Mouse (Mus musculus) intestine, postnatal 0 days (tissue): Measurements from ENCODE around the gene Ddx19b. TPM values are rescaled to one million over a fixed set of nuclear protein-coding genes. Genes with fewer than 3 reads are reported as not detected.
"Not testable (repeated sequence)": the region's sequence is repeated elsewhere in the genome, so short reads cannot be mapped to it uniquely, and the experiment has no call there.

ENCODE experiments used
- ATAC-seq: fragments of 200-750 bp; cut with Nextera tagmentation; 2 replicates; pipeline ENCODE4 v1.8.0; 2017; ENCODE audit warnings: mild to moderate bottlenecking, moderate TSS enrichment, moderate library complexity
- H3K27ac ChIP-seq: fragments of 300-500 bp; sonication (generic); 2 replicates; pipeline ENCODE4 v1.5.1; 2014; ENCODE audit warnings: mild to moderate bottlenecking, low read depth, low read length, moderate library complexity
- H3K27me3 ChIP-seq: fragments of 300-500 bp; sonication (generic); replicated peaks from 2 replicates; pipeline ENCODE4 v1.6.1; 2014; ENCODE audit warnings: low read length, mixed read lengths; ENCODE audit not compliant: control insufficient read depth, insufficient read depth
- H3K36me3 ChIP-seq: fragments of 300-500 bp; sonication (generic); 2 replicates; pipeline ENCODE4 v1.6.1; 2014; ENCODE audit warnings: mild to moderate bottlenecking, moderate library complexity; ENCODE audit not compliant: control insufficient read depth, insufficient read depth
- H3K4me1 ChIP-seq: fragments of 300-500 bp; sonication (generic); replicated peaks from 2 replicates; pipeline ENCODE4 v1.6.1; 2014; ENCODE audit warnings: antibody characterized with exemption, low read length, mixed read lengths; ENCODE audit not compliant: control insufficient read depth, insufficient read depth
- H3K4me2 ChIP-seq: fragments of 300-500 bp; sonication (generic); replicated peaks from 2 replicates; pipeline ENCODE4 v1.6.1; 2014; ENCODE audit warnings: low read depth, mild to moderate bottlenecking, moderate library complexity
- H3K4me3 ChIP-seq: fragments of 300-500 bp; sonication (generic); 2 replicates; pipeline ENCODE4 v1.5.1; 2014; ENCODE audit warnings: low read depth, low read length
- H3K9ac ChIP-seq: fragments of 300-500 bp; sonication (generic); 2 replicates; pipeline ENCODE4 v1.6.1; 2014; ENCODE audit warnings: mild to moderate bottlenecking, low read depth, low read length
- H3K9me3 ChIP-seq: fragments of 300-500 bp; sonication (generic); 2 replicates; pipeline ENCODE4 v1.6.1; 2016; ENCODE audit warnings: mixed run types; ENCODE audit not compliant: control insufficient read depth
- CTCF ChIP-seq: sonication (generic); IDR thresholded peaks from 2 replicates; pipeline ENCODE4 v1.5.1; 2016; ENCODE audit warnings: low read depth, mild to moderate bottlenecking, control low read depth, antibody characterized with exemption, moderate library complexity
- WGBS: fragments of 180-500 bp; shearing (Covaris S2); extraction: QIAGEN DNeasy Blood & Tissue Kit; methylation state at CpG from one replicate; pipeline ENCODE4 v1.1.7; 2014; 5-methylcytosine and 5-hydroxymethylcytosine counted together
- polyA plus RNA-seq: library from polyadenylated mRNA; unstranded; fragments of >200 nt; fragmentation: Nextera tagmentation; extraction: Ambion mirVana; gene quantifications from 2 replicates; pipeline ENCODE4 v1.2.1, GENCODE M21; 2015

Ddx19b gene
- 3.4 and 4.5 TPM in 2 replicates for polyA plus RNA-seq

- no peak for TF ChIP-seq CTCF
- H3K4me2 ChIP-seq, result no peak within 1 kb of the TSS
- WGBS, result 95% methylated on average over 19 of the region's 19 CpGs
- H3K27ac ChIP-seq, result no peak within 1 kb of the TSS
- H3K9ac ChIP-seq, result no peak within 1 kb of the TSS
- H3K4me3 ChIP-seq, result no peak within 1 kb of the TSS
- no peaks in the 10 kb centered on the region for H3K9me3 ChIP-seq
- peaks cover under 1% of the 10 kb centered on the region; the same call in 1 of the 2 replicates for H3K36me3 ChIP-seq
- H3K4me1 ChIP-seq, result peaks cover 4% of the 10 kb centered on the region; the same call in 1 of the 2 replicates
- ATAC-seq, result no peak
- H3K27me3 ChIP-seq, result no peaks in the 10 kb centered on the region
Measured at GRCm38 (mm10) chr8:111031572-111031971, at the start of gene Ddx19b. Gene Ddx19b (minus strand): TSS chr8:111031751.

GRCm38 (mm10) chr8:111079861-111080271, 48.3 kb upstream of the Ddx19b start:
- no peak for ATAC-seq
- Histone ChIP-seq H3K27ac (no peak overlapping the region), H3K27me3 (no peaks in the 10 kb centered on the region), H3K9me3 (no peaks in the 10 kb centered on the region), H3K4me1 (no peaks in the 10 kb centered on the region), H3K4me3 (no peak overlapping the region), H3K36me3 (no peaks in the 10 kb centered on the region), H3K9ac (no peak overlapping the region), H3K4me2 (no peak overlapping the region)
- peak; percentile 79 for TF ChIP-seq CTCF
- 22% methylated on average over 6 of the region's 6 CpGs for WGBS

GRCm38 (mm10) chr8:111079461-111079860, 47.9 kb upstream of the Ddx19b start:
- H3K27ac ChIP-seq, result no peak overlapping the region
- no peaks in the 10 kb centered on the region for H3K9me3 ChIP-seq
- no peak overlapping the region for H3K9ac ChIP-seq
- WGBS, result 68% methylated on average over 5 of the region's 5 CpGs
- H3K4me3 ChIP-seq, result no peak overlapping the region
- H3K4me2 ChIP-seq, result no peak overlapping the region
- H3K36me3 ChIP-seq, result no peaks in the 10 kb centered on the region
- TF ChIP-seq CTCF, result no peak
- H3K4me1 ChIP-seq, result no peaks in the 10 kb centered on the region
- ATAC-seq, result no peak
- no peaks in the 10 kb centered on the region for H3K27me3 ChIP-seq

- no peak for ATAC-seq
- 74% methylated on average over 3 of the region's 3 CpGs for WGBS
Measured at GRCm38 (mm10) chr8:111075926-111076325, 44.4 kb upstream of the Ddx19b start.

GRCm38 (mm10) chr8:111068660-111069059, 37.1 kb upstream of the Ddx19b start:
- H3K27me3 ChIP-seq, H3K27ac ChIP-seq, H3K9me3 ChIP-seq, H3K4me1 ChIP-seq, H3K36me3 ChIP-seq, H3K9ac ChIP-seq, ATAC-seq, H3K4me2 ChIP-seq, H3K4me3 ChIP-seq: not testable (repeated sequence)
- WGBS, result 80% methylated on average over 9 of the region's 9 CpGs

More at GRCm38 (mm10) chr8:111075926-111076325, 44.4 kb upstream of the Ddx19b start:
- Histone ChIP-seq H3K9me3 (no peaks in the 10 kb centered on the region), H3K4me2 (no peak overlapping the region), H3K27ac (no peak overlapping the region), H3K27me3 (no peaks in the 10 kb centered on the region), H3K36me3 (no peaks in the 10 kb centered on the region), H3K4me1 (no peaks in the 10 kb centered on the region), H3K9ac (no peak overlapping the region), H3K4me3 (no peak overlapping the region)
- TF ChIP-seq CTCF, result no peak

- H3K9ac ChIP-seq, result no peak overlapping the region
- no peak overlapping the region for H3K4me3 ChIP-seq
- TF ChIP-seq CTCF, result no peak
- no peaks in the 10 kb centered on the region for H3K36me3 ChIP-seq
- no peaks in the 10 kb centered on the region for H3K4me1 ChIP-seq
- no peaks in the 10 kb centered on the region for H3K27me3 ChIP-seq
- no peak overlapping the region for H3K4me2 ChIP-seq
- no peak overlapping the region for H3K27ac ChIP-seq
- ATAC-seq, result no peak
- whole genome bisulfite sequencing, result 30% methylated on average over 10 of the region's 10 CpGs
- no peaks in the 10 kb centered on the region for H3K9me3 ChIP-seq
Measured at GRCm38 (mm10) chr8:111067439-111067838, 35.9 kb upstream of the Ddx19b start.

GRCm38 (mm10) chr8:111066308-111066707, 34.8 kb upstream of the Ddx19b start:
- no peaks in the 10 kb centered on the region for H3K27me3 ChIP-seq
- no peak overlapping the region for H3K4me2 ChIP-seq
- H3K36me3 ChIP-seq, result no peaks in the 10 kb centered on the region
- WGBS, result 64% methylated on average over 4 of the region's 4 CpGs
- H3K4me1 ChIP-seq, result no peaks in the 10 kb centered on the region
- no peak for TF ChIP-seq CTCF
- no peaks in the 10 kb centered on the region for H3K9me3 ChIP-seq
- H3K27ac ChIP-seq, result no peak overlapping the region
- no peak overlapping the region for H3K4me3 ChIP-seq
- no peak for ATAC-seq
- H3K9ac ChIP-seq, result no peak overlapping the region
